Mouse (Mus musculus) heart, embryonic 12.5 days (tissue): ENCODE measurements around the gene Lamc2. TPM values are rescaled to one million over a fixed set of nuclear protein-coding genes. Genes with fewer than 3 reads are reported as not detected.

Source experiments
- ATAC-seq: fragments of 200-750 bp; cut with Nextera tagmentation; 2 replicates; pipeline ENCODE4 v1.8.0; 2017; ENCODE audit warnings: moderate TSS enrichment, moderate library complexity; ENCODE audit not compliant: insufficient number of reproducible peaks, low FRiP score
- H3K27ac ChIP-seq: fragments of 300-500 bp; sonication (generic); 2 replicates; pipeline ENCODE4 v1.5.1; 2016; ENCODE audit warnings: mild to moderate bottlenecking, moderate library complexity; ENCODE audit not compliant: poor library complexity, severe bottlenecking
- H3K27me3 ChIP-seq: fragments of 300-500 bp; sonication (generic); replicated peaks from 2 replicates; pipeline ENCODE4 v1.6.1; 2016; ENCODE audit warnings: mild to moderate bottlenecking, moderate library complexity
- H3K36me3 ChIP-seq: fragments of 300-500 bp; sonication (generic); 2 replicates; pipeline ENCODE4 v1.6.1; 2016; ENCODE audit warnings: mild to moderate bottlenecking, moderate library complexity
- H3K4me1 ChIP-seq: fragments of 300-500 bp; sonication (generic); replicated peaks from 2 replicates; pipeline ENCODE4 v1.6.1; 2016; ENCODE audit warnings: mild to moderate bottlenecking
- H3K4me2 ChIP-seq: fragments of 300-500 bp; sonication (generic); 2 replicates; pipeline ENCODE4 v1.6.1; 2016; ENCODE audit warnings: mild to moderate bottlenecking, moderate library complexity
- H3K4me3 ChIP-seq: fragments of 300-500 bp; sonication (generic); 2 replicates; pipeline ENCODE4 v1.5.1; 2016; ENCODE audit warnings: mild to moderate bottlenecking
- H3K9ac ChIP-seq: fragments of 300-500 bp; sonication (generic); 2 replicates; pipeline ENCODE4 v1.6.1; 2016; ENCODE audit warnings: mild to moderate bottlenecking, moderate library complexity
- H3K9me3 ChIP-seq: fragments of 300-500 bp; sonication (generic); replicated peaks from 2 replicates; pipeline ENCODE4 v1.6.1; 2016; ENCODE audit warnings: mild to moderate bottlenecking, moderate library complexity
- WGBS: fragments of 180-500 bp; shearing (Covaris S2); methylation state at CpG from one replicate; pipeline ENCODE4 v1.1.7; 2016; 5-methylcytosine and 5-hydroxymethylcytosine counted together
- polyA plus RNA-seq: library from polyadenylated mRNA; unstranded; fragments of >200 nt; fragmentation: Nextera tagmentation; extraction: Ambion mirVana; gene quantifications from 2 replicates; pipeline ENCODE4 v1.2.1, GENCODE M21; 2016

Gene Lamc2
- polyA plus RNA-seq, 1 experiment from 2014 or later = 9.8 TPM

GRCm38 (mm10) chr1:153180160-153180559 is 6.1 kb downstream of the Lamc2 start:
- H3K4me2 ChIP-seq = no peak overlapping the region
- no peak for ATAC-seq
- H3K4me1 ChIP-seq = peaks cover 7% of the 10 kb centered on the region
- H3K4me3 ChIP-seq = no peak overlapping the region
- no peak overlapping the region for H3K9ac ChIP-seq
- peak overlapping the region; percentile 30; the same call in 1 of the 2 replicates for H3K27ac ChIP-seq
- no peaks in the 10 kb centered on the region; the same call in 1 of the 2 replicates for H3K27me3 ChIP-seq
- WGBS = 70% methylated on average over 4 of the region's 4 CpGs
- H3K9me3 ChIP-seq = no peaks in the 10 kb centered on the region
- H3K36me3 ChIP-seq = no peaks in the 10 kb centered on the region

DNA sequence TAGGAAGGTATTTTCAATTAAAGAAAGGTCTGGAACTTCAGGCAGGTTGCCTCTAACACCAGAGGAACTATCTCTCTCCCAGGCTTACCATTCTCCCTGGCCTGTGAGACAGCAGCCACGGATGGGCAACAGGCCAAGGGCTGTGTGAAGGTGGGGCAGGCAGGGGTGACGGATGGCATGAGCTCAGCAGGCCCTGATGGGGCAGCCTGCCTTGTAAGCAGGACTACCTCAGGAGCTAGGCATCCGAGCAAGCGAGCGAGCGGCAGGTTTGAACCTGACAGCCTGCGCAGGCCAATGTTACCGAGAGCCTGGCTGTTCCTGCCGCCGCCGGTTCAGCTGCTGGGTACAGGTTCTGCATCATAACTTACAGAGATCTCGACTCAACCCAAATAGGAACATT is 11.4 kb downstream of the Lamc2 start:
- no peaks in the 10 kb centered on the region for H3K9me3 ChIP-seq
- peaks cover 37% of the 10 kb centered on the region for H3K4me1 ChIP-seq
- H3K27ac ChIP-seq = peak overlapping the region; percentile 48; the same call in 1 of the 2 replicates
- no peak overlapping the region for H3K9ac ChIP-seq
- H3K4me2 ChIP-seq = peak overlapping the region; percentile 18; the same call in 1 of the 2 replicates
- H3K27me3 ChIP-seq = no peaks in the 10 kb centered on the region
- 35% methylated on average over 12 of the region's 12 CpGs for WGBS
- peak; percentile 82 for ATAC-seq
- H3K36me3 ChIP-seq = no peaks in the 10 kb centered on the region
- no peak overlapping the region for H3K4me3 ChIP-seq

GRCm38 (mm10) chr1:153173276-153173675 is 13.0 kb downstream of the Lamc2 start:
- no peaks in the 10 kb centered on the region for H3K27me3 ChIP-seq
- no peak overlapping the region for H3K9ac ChIP-seq
- WGBS = 34% methylated on average over 3 of the region's 3 CpGs
- no peak overlapping the region for H3K4me3 ChIP-seq
- H3K4me2 ChIP-seq = no peak overlapping the region
- peak overlapping the region; percentile 88 for H3K27ac ChIP-seq
- peaks cover 37% of the 10 kb centered on the region for H3K4me1 ChIP-seq
- H3K36me3 ChIP-seq = no peaks in the 10 kb centered on the region
- peak; percentile 56; the same call in 1 of the 2 replicates for ATAC-seq
- no peaks in the 10 kb centered on the region for H3K9me3 ChIP-seq

DNA sequence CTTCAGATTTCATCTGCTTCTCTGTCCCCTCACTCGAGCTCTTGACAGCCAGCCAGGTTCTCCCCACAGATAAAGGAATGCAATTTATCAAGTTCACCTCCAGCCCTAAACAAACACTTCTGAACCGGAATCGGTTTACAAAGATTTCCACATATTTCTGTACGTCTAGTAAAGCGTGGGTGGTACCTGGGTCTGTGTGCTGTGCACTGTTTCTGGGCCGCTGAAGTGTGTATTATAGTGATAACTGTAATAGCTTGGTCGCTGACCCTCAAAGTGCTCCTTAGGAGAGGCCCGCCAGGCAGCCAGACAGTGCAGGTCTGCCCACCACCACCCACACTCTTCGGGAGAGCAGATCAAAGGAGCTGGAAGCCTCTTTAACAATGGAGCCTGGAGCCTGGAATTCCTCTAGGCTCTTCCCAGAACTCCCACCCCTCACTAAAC is 13.9 kb downstream of the Lamc2 start:
- 0 out of 2 replicates have a peak overlapping the region, but pooled peaks have one; percentile 29 for H3K9ac ChIP-seq
- no peaks in the 10 kb centered on the region for H3K36me3 ChIP-seq
- H3K4me2 ChIP-seq = peak overlapping the region; percentile 20; the same call in 1 of the 2 replicates
- H3K9me3 ChIP-seq = no peaks in the 10 kb centered on the region
- H3K27ac ChIP-seq = peak overlapping the region; percentile 88
- WGBS = 4% methylated on average over 9 of the region's 9 CpGs
- H3K4me3 ChIP-seq = no peak overlapping the region
- no peak for ATAC-seq
- peaks cover 37% of the 10 kb centered on the region for H3K4me1 ChIP-seq
- no peaks in the 10 kb centered on the region for H3K27me3 ChIP-seq

- Histone ChIP-seq H3K27ac (no peak overlapping the region), H3K27me3 (no peaks in the 10 kb centered on the region), H3K4me1 (peaks cover 37% of the 10 kb centered on the region), H3K4me3 (no peak overlapping the region), H3K4me2 (no peak overlapping the region), H3K36me3 (no peaks in the 10 kb centered on the region), H3K9ac (no peak overlapping the region), H3K9me3 (no peaks in the 10 kb centered on the region)
- WGBS = 79% methylated on average over 10 of the region's 10 CpGs
- no peak for ATAC-seq
Observed at GRCm38 (mm10) chr1:153171011-153171410, 15.2 kb downstream of the Lamc2 start.

GRCm38 (mm10) chr1:153168293-153168692 is 18.0 kb downstream of the Lamc2 start:
- Histone ChIP-seq H3K4me3 (no peak overlapping the region), H3K9ac (no peak overlapping the region), H3K4me1 (peaks cover 21% of the 10 kb centered on the region), H3K36me3 (no peaks in the 10 kb centered on the region), H3K27me3 (no peaks in the 10 kb centered on the region), H3K27ac (no peak overlapping the region), H3K4me2 (no peak overlapping the region), H3K9me3 (no peaks in the 10 kb centered on the region)
- ATAC-seq = no peak
- 81% methylated on average over 5 of the region's 5 CpGs for WGBS

GRCm38 (mm10) chr1:153163831-153164230 is 22.4 kb downstream of the Lamc2 start:
- WGBS = 58% methylated on average over 3 of the region's 3 CpGs

GRCm38 (mm10) chr1:153159137-153159536 is 27.1 kb downstream of the Lamc2 start:
- no peak for ATAC-seq
- no peaks in the 10 kb centered on the region for H3K9me3 ChIP-seq
- no peak overlapping the region for H3K9ac ChIP-seq
- H3K4me3 ChIP-seq = no peak overlapping the region
- H3K4me1 ChIP-seq = peaks cover 10% of the 10 kb centered on the region
- no peaks in the 10 kb centered on the region for H3K27me3 ChIP-seq
- H3K36me3 ChIP-seq = no peaks in the 10 kb centered on the region
- no peak overlapping the region for H3K27ac ChIP-seq
- no peak overlapping the region for H3K4me2 ChIP-seq
- 90% methylated on average over 4 of the region's 4 CpGs for WGBS

More at GRCm38 (mm10) chr1:153163831-153164230, 22.4 kb downstream of the Lamc2 start:
- Histone ChIP-seq H3K9me3 (no peaks in the 10 kb centered on the region), H3K9ac (no peak overlapping the region), H3K27me3 (no peaks in the 10 kb centered on the region), H3K4me3 (no peak overlapping the region), H3K4me1 (peaks cover 6% of the 10 kb centered on the region; the same call in 1 of the 2 replicates), H3K4me2 (no peak overlapping the region), H3K36me3 (no peaks in the 10 kb centered on the region), H3K27ac (no peak overlapping the region)
- ATAC-seq = no peak

- H3K27me3 ChIP-seq = no peaks in the 10 kb centered on the region
- H3K4me2 ChIP-seq = no peak overlapping the region
- H3K36me3 ChIP-seq = no peaks in the 10 kb centered on the region
- H3K27ac ChIP-seq = no peak overlapping the region
- no peak overlapping the region for H3K4me3 ChIP-seq
- no peak for ATAC-seq
- H3K4me1 ChIP-seq = peaks cover 25% of the 10 kb centered on the region
- no peak overlapping the region for H3K9ac ChIP-seq
- WGBS = 71% methylated on average over 5 of the region's 5 CpGs
- no peaks in the 10 kb centered on the region for H3K9me3 ChIP-seq
Observed at GRCm38 (mm10) chr1:153157021-153157623, 29.1 kb downstream of the Lamc2 start.

DNA sequence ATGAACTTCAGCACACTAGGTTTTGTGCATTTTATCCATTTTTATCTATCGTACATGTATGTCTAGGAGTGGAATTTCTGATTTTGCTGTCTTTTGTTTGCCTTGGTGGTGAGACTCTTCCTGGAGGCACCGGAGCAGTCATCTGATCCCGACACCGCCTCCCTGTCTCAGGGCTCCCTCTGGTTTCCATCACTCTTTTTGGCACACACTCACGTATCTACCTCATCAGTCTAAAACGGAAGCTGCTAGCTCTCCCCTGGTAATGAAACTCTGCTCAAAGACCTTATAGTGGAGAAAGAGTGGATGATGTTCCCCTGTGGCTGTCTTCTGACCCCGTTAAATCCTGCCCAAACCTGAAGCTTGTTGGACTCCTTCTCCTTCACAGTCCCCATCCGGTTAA is 30.9 kb downstream of the Lamc2 start:
- 40% methylated on average over 8 of the region's 8 CpGs for WGBS
- H3K4me3 ChIP-seq = no peak overlapping the region
- H3K27ac ChIP-seq = no peak overlapping the region
- H3K4me2 ChIP-seq = no peak overlapping the region
- peaks cover 27% of the 10 kb centered on the region for H3K4me1 ChIP-seq
- H3K9ac ChIP-seq = no peak overlapping the region
- no peaks in the 10 kb centered on the region for H3K36me3 ChIP-seq
- no peaks in the 10 kb centered on the region for H3K27me3 ChIP-seq
- no peak for ATAC-seq
- H3K9me3 ChIP-seq = no peaks in the 10 kb centered on the region

DNA sequence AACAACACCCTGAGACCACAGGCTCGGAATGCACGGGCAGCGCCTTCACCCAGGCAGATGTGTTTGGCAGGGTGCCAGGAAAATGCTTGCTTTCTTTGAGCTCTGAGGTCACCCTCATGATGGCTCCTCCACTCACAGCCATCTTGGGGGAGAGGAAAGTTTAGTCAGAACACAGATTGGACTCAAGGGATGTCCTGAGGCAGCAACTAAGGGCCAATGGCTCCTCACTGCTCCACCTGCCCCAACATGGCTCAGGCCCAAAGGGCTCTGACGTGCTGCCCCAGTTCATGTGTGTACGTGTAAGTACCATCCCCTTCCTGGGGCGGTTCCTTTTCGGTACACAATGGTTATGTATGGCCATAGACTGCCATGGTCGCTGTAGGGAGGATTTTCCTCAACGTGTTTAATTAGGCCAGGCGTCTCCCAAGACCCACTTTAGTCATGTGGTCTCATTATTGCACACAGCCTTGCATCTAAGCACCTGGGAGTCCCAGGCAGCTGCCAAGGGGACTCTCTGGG is 32.6 kb downstream of the Lamc2 start:
- H3K36me3 ChIP-seq = no peaks in the 10 kb centered on the region
- no peak overlapping the region for H3K4me3 ChIP-seq
- H3K9ac ChIP-seq = no peak overlapping the region
- H3K27ac ChIP-seq = peak overlapping the region; percentile 58; the same call in 1 of the 2 replicates
- no peak overlapping the region for H3K4me2 ChIP-seq
- H3K4me1 ChIP-seq = peaks cover 27% of the 10 kb centered on the region
- peak; percentile 43; the same call in 1 of the 2 replicates for ATAC-seq
- no peaks in the 10 kb centered on the region for H3K27me3 ChIP-seq
- WGBS = 58% methylated on average over 10 of the region's 10 CpGs
- no peaks in the 10 kb centered on the region for H3K9me3 ChIP-seq
